Mouse (Mus musculus): Measurements from ENCODE around the gene Ppm1d.

Ppm1d gene

DNA sequence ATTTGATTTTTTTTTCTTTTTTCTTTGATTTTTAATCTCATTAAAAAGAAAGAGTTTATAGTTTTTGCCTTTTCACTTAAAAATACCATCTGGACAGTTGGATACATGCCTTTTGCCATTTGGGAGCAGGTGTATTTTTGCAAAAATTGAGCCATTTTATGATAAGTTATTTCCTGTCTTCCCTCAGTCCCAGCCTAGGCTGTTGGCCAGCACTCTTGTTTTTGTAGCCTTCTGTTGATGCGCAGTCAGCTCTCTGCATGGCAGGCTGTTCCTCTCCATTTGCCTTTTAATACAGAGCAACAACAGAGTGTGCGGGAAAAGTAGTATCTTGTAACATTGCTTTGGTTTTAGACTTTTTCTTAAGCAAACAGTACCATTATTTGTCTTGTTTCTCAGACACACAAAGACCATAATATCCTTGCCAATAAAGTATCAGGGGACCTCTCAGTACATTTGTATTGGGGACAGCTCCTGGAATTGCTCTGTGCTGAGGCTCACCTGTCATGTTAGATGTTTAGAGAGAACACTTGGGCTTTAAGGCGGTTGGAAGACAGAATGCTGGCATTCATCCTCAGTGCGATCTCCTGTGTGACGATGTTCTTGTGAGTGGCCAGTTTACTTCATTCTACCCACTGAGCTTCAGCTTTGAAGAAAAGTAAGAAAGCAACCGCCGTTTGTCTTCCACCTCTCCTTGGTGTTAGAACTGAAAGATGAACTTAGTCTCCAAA lies 18.3 kb downstream of the Ppm1d start:
- no peak for DNase-seq (ENCODE audit: low read depth, low spot score)

DNA sequence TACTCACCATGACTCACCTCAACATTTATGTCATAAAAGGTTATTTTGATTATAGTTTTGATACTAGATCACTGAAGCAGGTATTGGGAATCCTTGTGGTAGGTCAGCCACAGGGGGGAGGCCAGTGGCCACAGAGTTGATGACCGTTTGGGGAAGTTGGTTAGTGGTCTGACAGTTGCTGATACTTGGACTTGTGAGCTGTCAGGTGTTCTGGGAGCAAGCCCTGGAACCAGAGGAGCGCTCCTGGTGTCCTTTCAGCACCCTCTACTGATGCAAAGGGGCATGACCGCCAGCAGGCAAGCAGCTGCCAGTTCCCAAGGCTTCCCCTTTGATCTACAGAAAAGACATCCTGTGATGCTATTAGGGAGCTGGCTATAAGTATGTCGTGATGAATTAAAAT lies 23.7 kb downstream of the Ppm1d start:
- DNase-seq (ENCODE audit: low read depth, low spot score), result no peak

DNA sequence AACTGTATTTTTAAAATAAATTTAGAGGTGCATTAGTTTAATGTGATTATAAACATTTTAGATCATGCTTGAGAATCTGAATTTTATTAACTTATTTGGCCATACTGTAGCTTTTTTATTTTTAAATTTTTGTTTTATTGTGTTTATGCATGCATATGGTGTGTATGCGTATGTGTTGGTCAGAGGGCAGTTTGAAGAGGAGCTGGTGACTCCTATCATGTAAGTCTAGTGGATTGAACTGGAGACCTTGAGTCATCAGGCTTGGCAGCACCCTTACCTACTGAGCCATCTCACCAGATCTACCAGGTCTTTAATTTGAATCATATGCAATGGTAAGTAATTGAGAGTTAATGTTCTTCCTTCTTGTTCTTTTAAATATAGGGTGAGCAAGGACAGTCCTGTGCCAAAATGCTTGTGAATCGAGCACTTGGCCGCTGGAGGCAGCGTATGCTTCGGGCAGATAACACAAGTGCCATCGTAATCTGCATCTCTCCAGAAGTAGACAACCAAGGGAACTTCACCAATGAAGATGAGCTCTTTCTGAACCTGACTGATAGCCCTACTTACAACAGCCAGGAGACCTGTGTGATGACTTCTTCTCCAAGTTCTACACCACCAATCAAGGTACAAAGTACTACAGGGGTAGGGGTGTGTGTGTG lies 28.3 kb downstream of the Ppm1d start:
- DNase-seq (ENCODE audit: low read depth, low spot score), result no peak

DNA sequence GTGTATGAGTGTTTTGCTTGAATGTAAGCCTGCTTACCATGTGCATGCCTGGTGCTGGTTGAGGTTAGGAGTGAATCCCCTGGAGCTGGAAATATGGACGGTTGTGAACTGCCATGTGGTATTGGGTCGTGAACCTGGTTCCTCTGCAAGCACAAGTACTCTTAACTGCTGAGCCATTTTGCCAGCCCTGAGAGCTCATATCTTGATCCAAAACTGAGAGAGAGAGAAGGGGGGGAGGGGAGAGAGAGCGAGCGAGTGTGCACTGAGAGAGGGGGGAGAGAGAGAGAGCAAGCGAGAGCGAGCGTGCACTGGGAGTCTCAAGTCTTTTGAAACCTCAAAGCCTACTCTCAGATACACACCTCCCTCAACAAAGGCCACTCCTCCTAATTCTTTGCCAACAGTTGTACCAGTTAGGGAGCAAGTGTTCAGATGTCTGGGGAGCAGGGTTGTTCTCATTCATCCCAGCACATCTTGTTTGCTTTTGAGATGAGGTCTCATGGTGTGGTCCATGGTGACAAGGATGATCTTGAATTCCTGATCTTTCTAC lies 29.1 kb downstream of the Ppm1d start:
- no peak for DNase-seq (ENCODE audit: low read depth, low spot score)

DNA sequence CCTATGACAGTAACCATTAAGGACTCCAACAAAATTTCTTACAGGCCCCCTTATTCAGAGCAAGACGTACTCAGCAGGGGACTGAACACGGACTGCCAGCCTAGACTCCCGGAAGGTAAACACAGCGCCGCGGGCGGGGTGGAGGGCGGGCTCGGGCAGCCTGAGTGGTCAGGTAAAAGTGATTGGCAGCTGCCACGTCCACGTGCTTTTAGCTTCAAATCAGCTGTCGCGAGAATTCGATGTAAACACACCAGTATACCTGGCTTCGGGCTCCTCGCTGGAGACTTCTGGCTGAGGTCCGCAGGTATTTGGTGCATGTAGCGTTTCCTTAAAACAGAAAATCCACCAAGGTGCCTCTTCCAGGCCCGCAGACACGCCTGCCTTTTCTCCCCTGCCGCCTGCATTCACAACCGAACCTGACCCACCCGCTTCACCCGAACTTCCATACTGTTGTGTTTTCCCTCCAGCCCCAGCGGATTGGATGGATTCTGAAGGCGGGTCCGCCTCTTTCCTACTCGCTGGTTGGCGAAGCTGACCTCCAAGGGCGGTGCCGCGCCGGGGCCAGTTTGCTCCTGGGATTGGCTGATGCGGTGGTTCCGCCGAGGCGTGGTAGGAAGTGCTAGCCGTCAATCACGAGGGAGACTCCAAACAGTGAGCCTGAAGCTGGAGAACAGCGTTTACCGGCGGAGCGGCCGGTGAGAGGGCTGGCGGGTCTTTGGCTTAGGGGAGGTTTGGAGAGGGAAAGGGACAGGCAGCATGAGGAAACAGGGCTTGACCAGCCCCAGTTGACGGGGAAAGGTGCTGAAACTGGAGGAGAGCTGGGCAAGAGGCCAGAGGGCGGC lies 41.7 kb downstream of the Ppm1d start, which contains the start of gene Bcas3:
TSS of gene Bcas3 (plus strand) at position 629 of the 842 bp plus-strand sequence.
- peak; percentile 95 for DNase-seq (ENCODE audit: low read depth, low spot score)

DNA sequence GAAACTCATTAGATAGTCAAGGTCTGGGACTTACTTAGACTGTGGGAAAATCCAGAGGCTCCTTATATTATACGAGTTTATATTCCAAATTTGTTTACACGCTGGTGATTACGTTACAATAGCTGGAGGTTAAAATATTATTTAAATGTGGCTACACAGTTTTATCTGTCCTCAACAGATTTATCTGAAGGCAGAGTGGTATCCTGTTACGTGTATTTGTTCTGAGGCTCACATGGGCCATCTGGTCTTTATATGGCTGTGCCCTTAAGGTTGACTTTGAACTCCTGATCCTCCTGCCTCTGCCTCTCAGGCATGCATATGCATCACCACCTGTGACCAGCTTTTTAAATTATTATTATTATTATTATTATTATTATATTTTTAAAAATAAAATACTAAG lies 42.8 kb downstream of the Ppm1d start:
- no peak for DNase-seq (ENCODE audit: low read depth, low spot score)

DNA sequence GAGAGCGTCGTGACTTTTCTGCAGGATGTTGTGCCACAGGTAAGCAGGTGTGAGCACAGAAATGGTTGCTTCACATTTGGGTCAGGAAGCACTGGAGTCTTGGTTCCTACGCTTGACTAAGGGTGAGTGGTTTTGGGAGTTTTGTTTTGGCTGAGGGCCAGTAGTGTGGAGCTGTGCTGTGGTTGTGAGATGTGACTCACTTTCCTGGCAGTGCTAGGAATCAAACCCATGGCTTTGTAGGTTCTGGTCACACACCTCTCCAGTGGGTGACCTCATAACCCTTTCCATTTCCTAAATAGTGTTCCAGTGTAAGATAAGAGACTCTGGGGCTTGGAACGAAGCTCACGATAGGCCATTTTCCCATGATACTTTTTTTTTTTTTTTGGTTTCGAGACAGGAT lies 48.6 kb downstream of the Ppm1d start:
- DNase-seq (ENCODE audit: low read depth, low spot score), result no peak

DNA sequence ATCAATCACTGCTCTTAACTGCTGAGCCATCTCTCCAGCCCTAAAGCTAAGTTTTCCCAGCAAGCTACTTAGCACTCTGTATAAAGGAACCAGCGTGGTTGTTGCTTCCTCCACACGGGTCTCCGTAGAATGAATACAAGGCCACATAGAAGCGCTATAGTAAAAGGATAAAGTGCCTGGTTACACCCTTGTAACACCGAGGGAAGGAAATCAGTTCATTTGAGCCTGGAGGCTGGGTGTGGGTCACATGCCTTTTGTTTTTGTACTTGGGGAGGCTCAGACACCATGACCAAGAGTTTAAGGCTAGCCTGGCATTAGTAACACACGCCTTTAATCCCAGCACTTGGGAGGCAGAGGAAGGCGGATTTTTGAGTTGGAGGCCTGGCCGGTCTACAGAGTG lies 50.6 kb downstream of the Ppm1d start:
- no peak for DNase-seq (ENCODE audit: low read depth, low spot score)

DNA sequence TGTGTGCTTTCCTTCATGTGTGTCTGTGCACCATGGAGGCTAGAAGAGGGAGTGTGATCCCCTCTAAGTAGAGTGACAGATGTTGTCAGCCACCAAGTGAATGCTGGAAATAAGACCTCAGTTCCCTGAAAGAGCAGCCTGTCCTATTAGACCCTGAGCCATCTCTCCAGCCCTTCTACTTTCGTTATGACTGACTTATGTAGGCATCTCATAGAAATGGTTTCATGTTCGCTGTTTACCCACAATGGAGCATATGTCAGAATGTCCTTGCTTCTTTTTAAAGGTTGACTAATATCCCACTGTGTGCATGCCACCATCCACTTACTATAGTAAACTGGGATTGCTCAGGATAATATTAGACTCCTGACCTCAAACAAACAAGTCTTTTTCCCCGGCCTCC lies 55.1 kb downstream of the Ppm1d start:
- no peak for DNase-seq (ENCODE audit: low read depth, low spot score)

DNA sequence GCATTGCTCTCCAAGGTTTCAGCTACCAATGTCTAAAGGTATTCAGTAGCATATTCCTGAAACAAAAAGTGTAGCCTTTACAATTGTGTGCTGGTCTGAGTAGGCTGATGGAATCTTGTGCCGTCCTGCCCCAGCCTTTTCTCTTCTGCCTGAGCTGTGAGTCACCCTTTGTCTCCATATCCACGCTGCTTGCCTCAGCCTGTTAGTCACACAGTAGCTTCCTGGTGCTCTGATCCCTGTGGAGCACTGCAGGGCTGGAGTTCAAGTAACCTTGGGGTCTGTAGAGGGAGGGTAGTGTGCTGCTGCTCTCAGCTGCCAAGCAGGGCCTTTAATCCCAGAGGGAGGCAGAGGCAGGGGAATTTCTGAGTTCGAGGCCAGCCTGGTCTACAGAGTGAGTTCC lies 56.8 kb downstream of the Ppm1d start:
- DNase-seq (ENCODE audit: low read depth, low spot score), result no peak

DNA sequence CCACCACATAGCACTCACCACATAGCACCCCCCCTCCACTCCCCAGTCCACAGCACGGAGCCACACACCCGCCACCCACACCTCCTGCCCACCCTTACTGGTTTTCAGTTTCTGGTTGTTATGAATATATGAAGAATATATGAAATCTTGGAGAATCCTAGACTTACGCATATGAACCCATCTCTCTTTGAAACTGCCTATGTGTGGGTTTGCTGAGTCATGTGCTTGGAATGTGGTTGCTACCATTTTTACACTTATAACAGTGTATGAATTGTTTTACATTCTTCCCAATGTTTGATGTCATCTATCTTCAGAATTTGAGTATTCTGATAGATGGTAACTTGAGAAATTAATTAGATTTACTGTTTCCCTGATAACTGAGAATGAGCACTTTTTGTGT lies 68.0 kb downstream of the Ppm1d start:
- DNase-seq (ENCODE audit: low read depth, low spot score), result no peak

DNA sequence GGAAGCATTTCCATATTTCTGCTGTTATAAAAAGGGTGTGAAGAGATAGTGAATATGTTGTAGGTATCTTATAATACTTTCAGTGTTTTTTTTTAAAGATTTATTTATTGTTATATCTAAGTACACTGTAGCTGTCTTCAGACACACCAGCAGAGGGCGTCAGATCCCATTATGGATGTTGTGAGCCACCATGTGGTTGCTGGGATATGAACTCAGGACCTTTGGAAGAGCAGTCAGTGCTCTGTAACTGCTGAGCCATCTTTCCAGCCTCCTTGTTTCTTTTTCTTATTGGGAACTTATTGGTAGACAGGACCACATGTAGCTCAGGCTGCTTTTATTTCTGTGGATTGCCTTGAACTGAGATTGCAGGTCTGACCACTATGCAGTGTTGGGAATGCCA lies 69.0 kb downstream of the Ppm1d start:
- no peak for DNase-seq (ENCODE audit: low read depth, low spot score)

DNA sequence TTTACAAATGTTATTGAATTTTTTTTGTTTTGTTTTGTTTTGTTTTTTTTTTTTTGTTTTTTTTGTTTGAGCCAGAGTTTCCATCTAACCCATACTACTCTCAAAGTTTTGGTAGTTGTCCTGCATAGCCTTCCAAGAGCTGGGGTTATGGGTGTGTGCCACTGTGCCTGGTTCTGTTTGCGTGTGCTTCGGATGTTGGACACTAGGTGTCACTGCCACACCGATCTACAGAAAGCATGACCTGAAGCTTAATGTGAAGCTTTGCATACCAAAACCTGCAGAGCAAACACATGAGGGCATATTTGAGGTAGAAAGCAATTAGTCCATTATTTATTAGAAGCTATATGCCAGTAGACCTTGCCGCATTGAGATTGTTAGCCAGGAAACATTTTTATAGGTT lies 71.0 kb downstream of the Ppm1d start:
- DNase-seq (ENCODE audit: low read depth, low spot score), result peak; percentile 61

DNA sequence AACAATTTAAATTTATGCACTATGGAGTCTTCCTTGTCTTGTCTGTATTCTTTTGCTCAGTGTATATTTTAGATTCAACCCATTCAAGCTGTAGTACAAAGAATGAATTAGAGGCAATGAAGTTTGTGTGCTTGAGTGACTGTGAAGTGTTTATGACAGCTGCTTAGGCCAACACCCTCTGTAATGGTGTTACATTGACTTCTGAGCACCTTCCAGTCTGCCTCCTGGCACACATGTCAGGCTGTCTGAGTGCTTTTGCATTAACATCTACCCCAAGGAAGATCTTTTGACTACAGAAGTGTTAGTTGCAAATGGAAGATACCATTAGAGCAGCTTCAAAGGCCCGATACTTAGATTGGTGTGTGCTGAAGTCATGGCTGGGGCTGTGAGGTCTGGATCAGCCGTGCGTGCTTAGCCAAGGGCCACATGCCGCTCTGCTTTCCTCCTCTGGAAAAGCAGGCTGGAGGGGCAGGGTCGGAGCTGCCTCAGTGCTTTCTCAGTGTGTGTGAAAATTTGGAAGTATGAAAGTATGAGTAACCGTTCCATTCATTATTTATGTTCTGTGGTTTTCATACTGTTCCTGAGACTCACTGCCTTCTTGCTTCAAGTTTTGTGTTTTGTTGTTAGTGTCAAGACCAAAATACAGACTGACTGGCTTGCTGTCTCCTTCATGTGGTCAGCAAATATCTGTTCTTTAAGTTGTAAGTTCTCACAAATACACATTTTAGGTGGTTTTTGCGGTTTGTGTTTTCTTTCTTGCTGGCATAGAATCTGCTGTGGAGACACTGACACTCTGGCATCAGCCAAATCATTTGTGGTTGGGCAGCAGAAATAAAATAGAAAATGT lies 73.2 kb downstream of the Ppm1d start:
- DNase-seq (ENCODE audit: low read depth, low spot score), result no peak

DNA sequence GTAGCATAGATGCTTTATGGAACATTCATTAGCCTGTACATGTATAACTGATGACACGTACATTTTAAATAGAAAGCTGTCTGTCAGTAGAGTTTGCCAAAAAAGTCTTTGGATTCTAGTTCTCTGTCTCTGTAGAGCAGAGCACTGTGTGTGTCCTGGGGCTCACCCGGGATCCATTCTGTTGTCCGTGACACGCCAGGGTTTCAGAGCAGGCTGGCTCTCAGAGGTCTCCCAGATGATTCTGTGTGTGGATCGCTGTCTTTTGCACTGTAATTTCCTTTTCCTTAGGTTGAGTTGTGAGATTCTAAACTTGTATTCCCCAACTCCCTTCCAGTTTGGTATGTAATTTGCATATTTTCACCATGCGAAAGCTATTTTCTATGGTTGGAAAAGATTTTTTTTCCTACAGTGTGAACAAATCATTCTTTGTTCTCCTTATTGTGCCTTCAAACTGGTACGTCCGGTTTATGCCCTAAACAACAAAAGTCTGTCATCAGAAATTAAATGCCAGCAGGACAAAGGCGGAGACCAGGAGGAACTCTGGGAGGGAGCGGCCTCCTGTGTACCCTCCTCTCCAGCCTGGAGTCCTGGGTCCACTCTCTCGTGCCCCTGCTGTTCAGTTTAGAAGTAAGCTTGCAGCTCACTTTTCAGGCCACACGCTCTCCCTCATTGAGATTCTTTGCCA lies 81.3 kb downstream of the Ppm1d start:
- DNase-seq (ENCODE audit: low read depth, low spot score), result no peak

DNA sequence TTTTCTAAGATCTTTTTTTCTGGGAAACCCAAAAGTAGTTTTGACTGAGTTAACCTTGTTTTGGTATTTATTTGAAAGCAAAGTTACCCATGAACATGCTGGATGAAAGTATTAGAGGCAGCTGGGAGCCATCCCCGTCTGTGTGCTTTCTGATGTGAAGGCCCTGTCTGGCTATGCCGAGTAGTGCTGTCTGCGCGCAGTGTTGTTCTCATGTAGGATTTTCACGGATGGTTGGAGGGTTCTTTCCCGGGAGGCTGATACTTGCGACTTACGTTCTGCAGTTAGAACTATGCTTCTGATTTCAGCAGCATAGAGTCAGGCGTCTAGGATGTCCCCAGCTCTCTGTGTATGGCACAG lies 81.8 kb downstream of the Ppm1d start:
- DNase-seq (ENCODE audit: low read depth, low spot score), result no peak

DNA sequence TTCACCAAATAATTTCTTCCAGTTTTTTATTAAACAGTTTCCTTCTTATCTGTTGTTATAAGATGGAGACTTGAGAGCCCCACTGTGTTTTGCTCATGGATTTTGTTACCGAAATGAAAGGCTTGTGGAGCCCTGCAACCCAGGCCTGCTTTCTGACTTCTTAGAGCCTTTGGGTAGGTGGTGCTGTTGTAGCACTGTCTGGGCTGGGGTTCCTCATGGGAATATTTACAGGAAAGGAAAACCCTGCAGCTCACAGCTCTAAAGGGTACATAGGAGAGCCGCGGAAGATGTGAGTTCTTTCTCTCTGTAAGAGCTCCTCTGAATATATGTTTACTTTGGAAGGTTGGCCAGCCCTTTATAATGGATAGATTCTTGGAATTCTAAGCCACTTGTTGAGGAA lies 82.9 kb downstream of the Ppm1d start:
- DNase-seq (ENCODE audit: low read depth, low spot score), result no peak

DNA sequence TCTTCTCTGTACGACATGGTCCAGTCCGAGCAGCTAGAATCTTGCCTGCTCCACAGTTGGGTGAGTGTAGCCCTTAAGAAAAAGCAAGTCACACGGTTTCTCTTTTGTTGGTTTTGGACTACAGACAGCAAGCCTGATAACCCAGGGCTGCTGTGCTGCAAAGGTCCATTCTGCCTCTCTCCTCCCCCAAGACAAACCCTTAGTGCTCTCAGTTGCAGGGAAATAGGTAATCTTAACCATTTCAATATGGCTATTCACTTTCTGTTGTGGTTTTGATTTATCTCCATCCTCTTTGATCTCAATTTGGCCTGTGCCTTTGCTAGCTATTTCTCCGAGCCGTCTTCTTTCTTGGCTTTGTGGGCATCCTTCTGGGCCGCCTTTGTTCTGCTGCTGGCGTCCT lies 84.3 kb downstream of the Ppm1d start:
- no peak for DNase-seq (ENCODE audit: low read depth, low spot score)
